In the genomic region with DNA sequence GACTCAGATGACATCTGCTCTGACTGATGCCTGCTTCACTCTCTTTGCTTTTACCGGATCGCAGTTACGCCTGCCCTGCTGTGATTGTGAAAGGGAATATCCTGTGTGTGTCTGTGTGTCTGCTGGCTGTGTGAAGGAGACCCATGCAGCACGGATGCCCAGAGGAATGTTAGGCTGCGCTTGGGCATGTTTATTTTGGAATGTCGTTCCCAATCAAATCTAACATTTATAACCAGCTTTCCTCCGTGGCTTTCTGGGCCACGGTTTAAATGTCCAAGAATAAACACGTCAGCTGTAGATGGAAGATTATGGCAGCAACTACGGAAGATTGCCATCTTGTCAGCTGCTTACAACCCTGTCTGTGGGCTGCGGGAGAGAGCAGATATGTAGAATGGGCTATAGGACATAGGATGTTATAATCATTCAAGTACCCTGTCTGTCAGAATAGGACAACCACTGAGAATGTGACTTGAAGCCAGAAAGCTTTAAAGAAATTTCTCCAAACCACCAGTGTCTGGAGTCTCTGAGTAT, we compare ENCODE assay signal across 14 mouse cellular contexts.
DNase-seq lines count a peak whose midpoint lies in the region; ATAC-seq and TF ChIP-seq lines count a peak whose summit lies in the region.
"Had no signal": no experiment of that assay in that cellular context is flagged by ENCODE, and none has a peak within 500 bp of the region (broad histone marks: within the 10 kb centered on the region; RNA-seq: fewer than 3 reads in every experiment).

No protein-coding gene starts in this region.

- no peaks in the 10 kb centered on the region for H3K27me3 ChIP-seq in lung, embryonic 14.5 days (ENCODE audit: insufficient read depth, low read length)
- H3K27me3 ChIP-seq in lung, postnatal 0 days (replicated peaks; ENCODE audit: insufficient read depth, low read length), result no peaks in the 10 kb centered on the region
- H3K27me3 ChIP-seq in embryonic facial prominence, embryonic 10.5 days (replicated peaks; ENCODE audit: low read depth, poor library complexity, severe bottlenecking), result no peaks in the 10 kb centered on the region
- no peaks in the 10 kb centered on the region for H3K27me3 ChIP-seq in embryonic facial prominence, embryonic 15.5 days
- H3K27me3 ChIP-seq: limb, embryonic 13.5 days; liver, embryonic 15.5 days had no signal

- no peaks in the 10 kb centered on the region for H3K36me3 ChIP-seq in lung, embryonic 14.5 days (ENCODE audit: insufficient read depth)
- H3K36me3 ChIP-seq in lung, postnatal 0 days (ENCODE audit: insufficient read depth, low read length), result no peaks in the 10 kb centered on the region
- H3K36me3 ChIP-seq in embryonic facial prominence, embryonic 10.5 days (replicated peaks), result no peaks in the 10 kb centered on the region
- H3K36me3 ChIP-seq in embryonic facial prominence, embryonic 15.5 days, result no peaks in the 10 kb centered on the region
- H3K36me3 ChIP-seq: forebrain, embryonic 10.5 days; limb, embryonic 13.5 days; liver, embryonic 15.5 days had no signal

- H3K27ac ChIP-seq in lung, embryonic 14.5 days (ENCODE audit: low read depth), result no peak overlapping the region
- no peak overlapping the region for H3K27ac ChIP-seq in lung, postnatal 0 days (ENCODE audit: low read length)
- no peak overlapping the region for H3K27ac ChIP-seq in embryonic facial prominence, embryonic 10.5 days (replicated peaks)
- H3K27ac ChIP-seq in embryonic facial prominence, embryonic 15.5 days (replicated peaks), result no peak overlapping the region
- H3K27ac ChIP-seq: forebrain, embryonic 10.5 days; limb, embryonic 13.5 days; liver, embryonic 15.5 days had no signal

- no peak for TF ChIP-seq CTCF in lung, embryonic 14.5 days (IDR thresholded peaks at IDR 0.05; ENCODE audit: low read depth)
- TF ChIP-seq CTCF in lung, postnatal 0 days (IDR thresholded peaks at IDR 0.05), result no peak

- DNase-seq in frontal cortex, postnatal 10 days (ENCODE audit: low spot score in 2 of 2), result no peak
- peak; percentile 22 for DNase-seq in lung, embryonic 14.5 days
- DNase-seq in lung, postnatal 0 days (ENCODE audit: low spot score), result no peak
- DNase-seq in embryonic facial prominence, embryonic 10.5 days (ENCODE audit: low spot score), result peak; percentile 29
- DNase-seq in adrenal gland, adult 8-10 months, result no peak
- DNase-seq: adrenal gland, postnatal 14 days; kidney, adult 9 months; kidney, postnatal 4 days; layer of hippocampus, postnatal 36 days had no signal

- H3K4me1 ChIP-seq in lung, embryonic 14.5 days (ENCODE audit: insufficient read depth), result no peaks in the 10 kb centered on the region; the same call in 1 of the 2 replicates
- H3K4me1 ChIP-seq in lung, postnatal 0 days (ENCODE audit: insufficient read depth, low read depth, low read length), result no peaks in the 10 kb centered on the region
- peaks cover 17% of the 10 kb centered on the region for H3K4me1 ChIP-seq in embryonic facial prominence, embryonic 10.5 days
- H3K4me1 ChIP-seq in embryonic facial prominence, embryonic 15.5 days, result peaks cover 4% of the 10 kb centered on the region; the same call in 1 of the 2 replicates
- H3K4me1 ChIP-seq: forebrain, embryonic 10.5 days; limb, embryonic 13.5 days; liver, embryonic 15.5 days had no signal

- H3K9ac ChIP-seq in lung, embryonic 14.5 days, result no peak overlapping the region; the same call in 1 of the 2 replicates
- no peak overlapping the region for H3K9ac ChIP-seq in lung, postnatal 0 days (replicated peaks; ENCODE audit: low read depth)
- H3K9ac ChIP-seq in embryonic facial prominence, embryonic 15.5 days, result no peak overlapping the region
- H3K9ac ChIP-seq: limb, embryonic 13.5 days; liver, embryonic 15.5 days had no signal

- H3K4me2 ChIP-seq in lung, embryonic 14.5 days, result peak overlapping the region; percentile 8; the same call in 1 of the 2 replicates
- no peak overlapping the region for H3K4me2 ChIP-seq in lung, postnatal 0 days (replicated peaks; ENCODE audit: low read depth, low read length)
- H3K4me2 ChIP-seq in embryonic facial prominence, embryonic 15.5 days (replicated peaks), result 0 out of 2 replicates have a peak overlapping the region, but pooled peaks have one; percentile 0
- H3K4me2 ChIP-seq: limb, embryonic 13.5 days; liver, embryonic 15.5 days had no signal

- H3K9me3 ChIP-seq in lung, embryonic 14.5 days (ENCODE audit: low read depth, low read length), result no peaks in the 10 kb centered on the region
- H3K9me3 ChIP-seq in lung, postnatal 0 days (ENCODE audit: low read length), result no peaks in the 10 kb centered on the region
- no peaks in the 10 kb centered on the region for H3K9me3 ChIP-seq in embryonic facial prominence, embryonic 10.5 days
- H3K9me3 ChIP-seq in embryonic facial prominence, embryonic 15.5 days (replicated peaks), result no peaks in the 10 kb centered on the region
- H3K9me3 ChIP-seq: forebrain, embryonic 10.5 days; limb, embryonic 13.5 days; liver, embryonic 15.5 days had no signal

- WGBS in lung, embryonic 14.5 days, result 21% methylated on average over 11 of the region's 11 CpGs
- WGBS in lung, postnatal 0 days, result 23% methylated on average over 11 of the region's 11 CpGs
- WGBS in embryonic facial prominence, embryonic 10.5 days, result 56% methylated on average over 11 of the region's 11 CpGs
- 25% methylated on average over 11 of the region's 11 CpGs for WGBS in embryonic facial prominence, embryonic 15.5 days

- TF ChIP-seq EP300 in lung, postnatal 0 days (IDR thresholded peaks at IDR 0.05), result no peak

- no peak overlapping the region for H3K4me3 ChIP-seq in lung, embryonic 14.5 days (ENCODE audit: low read depth, low read length)
- no peak overlapping the region for H3K4me3 ChIP-seq in lung, postnatal 0 days (ENCODE audit: low read depth, low read length)
- H3K4me3 ChIP-seq in embryonic facial prominence, embryonic 10.5 days, result no peak overlapping the region
- H3K4me3 ChIP-seq in embryonic facial prominence, embryonic 15.5 days (replicated peaks), result no peak overlapping the region
- H3K4me3 ChIP-seq: forebrain, embryonic 10.5 days; limb, embryonic 13.5 days; liver, embryonic 15.5 days had no signal

- peak; percentile 41 for ATAC-seq in frontal cortex, adult (ENCODE audit: low TSS enrichment)
- no peak; the same call in 1 of the 2 replicates for ATAC-seq in lung, embryonic 14.5 days (ENCODE audit: insufficient read depth)
- no peak for ATAC-seq in lung, postnatal 0 days
- ATAC-seq in embryonic facial prominence, embryonic 15.5 days (ENCODE audit: insufficient number of reproducible peaks, low FRiP score, low TSS enrichment, low read depth), result no peak

Comparison
In these comparisons a context has a peak if more than half of its experiments do, and no peak if none do; other contexts are left out.
1. DNase-seq: peak in lung, embryonic 14.5 days (single experiment) and embryonic facial prominence, embryonic 10.5 days (single experiment); none in frontal cortex, postnatal 10 days (0 of 2), lung, postnatal 0 days (single experiment) and adrenal gland, adult 8-10 months (single experiment).